In the genomic region with DNA sequence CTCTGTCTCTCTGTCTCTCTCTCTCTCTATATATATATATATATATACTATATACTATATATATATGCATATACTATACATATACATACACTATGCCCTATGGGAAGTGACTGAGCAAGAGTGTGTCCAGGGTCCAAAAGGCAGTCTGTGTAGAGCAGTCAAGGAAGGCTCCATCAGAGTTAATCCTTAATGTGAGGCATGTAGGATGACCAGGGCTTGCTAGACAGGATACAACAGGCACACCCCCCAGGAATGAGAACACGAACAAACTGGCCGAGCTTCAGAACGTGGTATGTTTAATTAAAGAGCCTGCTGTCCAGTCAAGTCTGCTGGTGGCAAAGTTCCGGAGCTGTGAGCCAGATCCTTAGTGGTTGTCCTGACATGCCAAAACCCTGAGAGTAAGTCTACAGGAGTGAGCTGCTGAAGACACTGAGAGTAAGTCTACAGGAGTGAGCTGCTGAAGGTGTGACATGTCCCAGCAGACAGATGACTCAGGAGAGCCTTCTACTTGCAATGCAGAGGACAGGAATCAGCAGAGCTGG, we compare ENCODE assay signal across 10 mouse cellular contexts.
"Had no signal": no experiment of that assay in that cellular context is flagged by ENCODE, and none has a peak within 500 bp of the region (broad histone marks: within the 10 kb centered on the region; RNA-seq: fewer than 3 reads in every experiment).

No protein-coding gene starts in this region.

- H3K27ac ChIP-seq: limb, embryonic 10.5 days; liver, embryonic 15.5 days; midbrain, embryonic 13.5 days had no signal

- H3K4me2 ChIP-seq: liver, embryonic 11.5 days; liver, embryonic 15.5 days; midbrain, embryonic 13.5 days had no signal

- H3K27me3 ChIP-seq: liver, embryonic 15.5 days; midbrain, embryonic 13.5 days had no signal

- H3K9me3 ChIP-seq: limb, embryonic 10.5 days; liver, embryonic 15.5 days; midbrain, embryonic 13.5 days had no signal

- H3K4me1 ChIP-seq: limb, embryonic 10.5 days; liver, embryonic 15.5 days; midbrain, embryonic 13.5 days had no signal

- H3K9ac ChIP-seq: liver, embryonic 15.5 days; midbrain, embryonic 13.5 days had no signal

- DNase-seq: kidney, postnatal 10 days; lung, adult 2 months; lung, postnatal 36 days; right cerebral cortex, postnatal 14 days; thymus, postnatal 4 days had no signal

- ATAC-seq: lung, postnatal 0 days; midbrain, embryonic 13.5 days had no signal

- H3K4me3 ChIP-seq: limb, embryonic 10.5 days; liver, embryonic 15.5 days; midbrain, embryonic 13.5 days had no signal
